Mouse (Mus musculus) megakaryocyte, embryonic 14.5 days (primary cell): ENCODE results near the gene Ddrgk1. TPM values are rescaled to one million over a fixed set of nuclear protein-coding genes. Genes with fewer than 3 reads are reported as not detected.

ENCODE experiments used
- H3K27me3 ChIP-seq: replicated peaks from 2 replicates; pipeline ENCODE3; 2012; ENCODE audit warnings: inconsistent platforms
- H3K36me3 ChIP-seq: replicated peaks from 2 replicates; pipeline ENCODE3; 2012; ENCODE audit warnings: low read length, inconsistent platforms, mixed read lengths
- H3K4me1 ChIP-seq: 2 replicates; pipeline ENCODE4 v1.6.1; 2012; ENCODE audit warnings: inconsistent platforms
- H3K4me3 ChIP-seq: replicated peaks from 2 replicates; pipeline ENCODE3; 2012; ENCODE audit warnings: moderate library complexity, mild to moderate bottlenecking, inconsistent platforms
- H3K9me3 ChIP-seq: 2 replicates; pipeline ENCODE4 v1.6.1; 2012; ENCODE audit warnings: inconsistent platforms
- FLI1 ChIP-seq: IDR thresholded peaks from 2 replicates; pipeline ENCODE4 v1.6.1; 2012; ENCODE audit warnings: low read length, inconsistent platforms, mixed read lengths
- GATA1 ChIP-seq: IDR thresholded peaks from 3 replicates; pipeline ENCODE4 v1.6.1; 2012; ENCODE audit warnings: mixed read lengths, low read length, inconsistent platforms, borderline replicate concordance
- polyA plus RNA-seq: library from polyadenylated mRNA; stranded (reverse); fragments of >175 nt; gene quantifications from 2 replicates; pipeline ENCODE4 v1.2.3, GENCODE M21; 2012; ENCODE audit warnings: low replicate concordance; ENCODE audit not compliant: insufficient read depth

Gene Ddrgk1
- polyA plus RNA-seq: 85.4 and 105 TPM in 2 replicates

DNA sequence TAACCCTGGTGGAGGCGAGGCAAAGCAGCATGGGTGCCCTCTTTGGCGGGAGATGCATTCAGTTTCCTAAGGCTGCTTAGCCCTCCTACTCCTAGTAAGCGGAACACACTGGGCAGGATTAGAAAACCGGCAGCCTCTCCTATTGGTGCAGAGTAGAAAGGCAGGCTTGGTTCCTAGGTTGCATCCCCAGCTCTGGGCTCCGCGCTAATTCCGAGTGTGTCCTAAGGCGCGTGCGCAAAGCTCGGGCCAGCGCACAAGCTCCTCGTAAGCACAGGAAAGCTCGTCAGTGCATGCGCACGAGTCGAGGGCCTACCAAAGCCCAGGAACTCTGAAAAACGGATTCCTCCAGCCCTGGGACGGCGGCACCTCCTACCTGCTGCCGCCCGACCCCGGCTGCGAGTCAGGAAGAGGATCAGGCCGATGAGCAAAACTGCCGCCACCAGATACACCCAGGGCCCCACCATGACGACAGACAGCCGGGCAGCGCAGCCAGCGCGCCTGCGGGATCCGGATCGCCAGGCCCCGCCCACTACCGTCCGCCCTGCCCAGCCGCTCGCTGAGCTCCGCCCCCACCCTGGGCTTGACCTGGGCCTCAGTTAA lies at the start of gene Ddrgk1:
Gene Ddrgk1 (minus strand): TSS at position 558 of the 600 bp plus-strand sequence.
- Histone ChIP-seq H3K36me3 (peaks cover 42% of the 10 kb centered on the region), H3K27me3 (no peaks in the 10 kb centered on the region), H3K4me1 (peaks cover 46% of the 10 kb centered on the region), H3K9me3 (no peaks in the 10 kb centered on the region), H3K4me3 (peak within 1 kb of the TSS; percentile 94)
- TF ChIP-seq GATA1: no peak
- no peak for TF ChIP-seq FLI1

DNA sequence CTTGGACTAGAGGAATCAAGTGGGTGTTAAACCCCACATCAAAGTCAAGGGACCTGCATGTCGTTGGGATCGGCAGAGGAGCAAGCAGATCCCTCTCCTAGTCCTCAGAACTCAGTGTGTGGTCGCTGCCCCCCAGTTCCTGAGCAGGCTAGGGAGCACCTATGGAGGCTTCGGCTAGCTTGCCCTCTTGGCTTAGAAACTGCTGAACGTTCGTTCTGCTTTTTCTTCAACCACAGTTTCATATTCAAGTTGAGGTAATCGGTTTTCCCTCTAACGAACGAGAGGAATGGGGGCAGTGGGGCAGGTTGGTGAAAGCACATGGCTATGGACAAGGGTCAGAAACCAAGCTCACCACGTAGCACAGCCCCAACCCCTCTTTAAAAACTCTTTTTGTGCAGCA lies 42.6 kb upstream of the Ddrgk1 start:
- Histone ChIP-seq H3K36me3 (peaks cover 40% of the 10 kb centered on the region), H3K9me3 (no peaks in the 10 kb centered on the region), H3K4me1 (peaks cover 24% of the 10 kb centered on the region), H3K4me3 (peak overlapping the region; percentile 82), H3K27me3 (peaks cover 2% of the 10 kb centered on the region)
- TF ChIP-seq GATA1 (no peak), FLI1 (no peak)

DNA sequence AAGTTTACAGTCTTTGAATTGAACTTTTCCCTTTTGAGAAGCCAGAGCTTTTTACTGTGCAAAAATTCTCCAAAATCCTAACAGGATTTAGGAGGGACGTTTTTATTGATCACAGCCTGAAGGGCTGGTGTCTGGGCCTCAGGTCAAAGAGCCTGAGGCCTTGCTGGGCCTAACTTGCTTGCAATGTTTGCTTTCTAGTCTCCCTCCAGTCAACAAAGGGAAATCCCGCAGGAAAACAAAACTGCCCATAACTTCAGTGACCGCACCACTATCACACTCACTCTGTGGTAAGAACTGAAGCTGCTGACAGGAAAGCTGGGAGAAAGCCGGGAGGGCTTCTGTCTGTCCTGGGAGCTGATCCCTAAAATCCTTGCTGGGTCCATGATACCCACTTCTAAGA lies 42.1 kb upstream of the Ddrgk1 start:
- Histone ChIP-seq H3K36me3 (peaks cover 35% of the 10 kb centered on the region), H3K4me3 (no peak overlapping the region), H3K9me3 (no peaks in the 10 kb centered on the region), H3K27me3 (peaks cover 2% of the 10 kb centered on the region), H3K4me1 (peaks cover 28% of the 10 kb centered on the region)
- TF ChIP-seq GATA1 (no peak), FLI1 (no peak)

DNA sequence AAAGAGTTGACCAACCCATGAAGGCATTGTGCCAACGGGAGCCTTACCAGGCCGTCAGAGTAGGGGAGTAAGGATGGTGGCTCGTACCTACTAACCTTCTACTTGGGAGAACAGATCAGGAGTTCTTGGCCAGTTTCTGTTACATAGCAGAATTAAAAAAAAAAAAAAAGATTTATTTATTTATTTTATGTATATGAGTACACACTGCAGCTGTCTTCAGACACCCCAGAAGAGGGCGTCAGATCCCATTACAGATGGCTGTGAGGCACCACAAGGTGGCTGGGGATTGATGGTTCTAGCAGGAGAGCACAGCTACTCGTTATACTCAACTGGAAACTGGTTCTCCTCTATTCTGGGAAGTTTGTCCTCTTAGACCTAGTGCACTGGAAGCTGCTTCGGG lies 40.7 kb upstream of the Ddrgk1 start:
- Histone ChIP-seq H3K9me3 (no peaks in the 10 kb centered on the region), H3K36me3 (peaks cover 21% of the 10 kb centered on the region), H3K27me3 (peaks cover 8% of the 10 kb centered on the region), H3K4me3 (no peak overlapping the region), H3K4me1 (peaks cover 32% of the 10 kb centered on the region)
- TF ChIP-seq GATA1 (no peak), FLI1 (no peak)

DNA sequence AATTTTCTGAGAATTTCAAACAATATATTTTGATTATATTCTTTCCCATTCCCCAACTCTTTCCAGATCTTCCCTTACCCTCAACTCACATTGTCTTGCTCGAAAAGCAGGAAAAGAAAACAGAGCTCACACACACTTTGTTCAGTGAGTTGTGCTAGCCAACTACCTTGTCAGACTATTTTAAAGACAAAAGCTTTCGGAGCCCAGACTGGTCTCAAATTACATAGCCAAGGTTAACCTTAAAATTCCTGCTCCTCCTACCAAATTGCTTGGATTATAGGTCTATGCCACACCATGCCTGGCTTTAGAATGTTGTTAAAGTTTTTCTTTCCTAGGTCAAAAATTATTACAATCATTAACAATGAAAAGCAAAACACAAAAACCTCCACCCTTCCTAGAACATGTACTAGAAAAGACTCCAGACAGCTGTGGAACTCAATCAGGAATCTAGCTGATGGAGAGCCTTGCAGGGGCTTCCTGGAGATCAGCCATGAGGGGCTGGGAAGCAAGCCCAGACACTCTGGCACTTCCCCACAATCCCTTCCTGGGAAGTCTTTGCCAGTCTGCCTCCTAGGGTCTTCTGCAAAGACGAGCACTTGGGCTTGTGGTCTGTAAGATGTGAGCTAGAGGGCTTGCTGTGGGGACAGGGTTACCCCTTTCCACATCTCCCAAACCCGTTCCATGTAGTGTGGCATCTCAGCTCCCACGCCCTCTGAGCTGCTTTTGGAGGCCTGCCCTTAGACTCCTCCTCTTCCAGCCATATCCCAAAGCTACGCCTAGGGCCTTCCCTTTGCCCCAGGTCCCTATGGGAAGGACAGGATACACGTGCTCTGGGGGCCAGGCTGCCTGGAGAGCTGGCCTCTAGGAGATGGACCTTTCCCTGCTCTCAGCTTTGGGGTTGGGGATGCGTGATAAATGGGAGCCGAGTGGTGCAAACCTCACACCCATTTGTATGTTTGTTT lies 39.9 kb upstream of the Ddrgk1 start:
- H3K4me1 ChIP-seq: peaks cover 31% of the 10 kb centered on the region
- H3K4me3 ChIP-seq: no peak overlapping the region
- H3K9me3 ChIP-seq: no peaks in the 10 kb centered on the region
- peaks cover 12% of the 10 kb centered on the region for H3K36me3 ChIP-seq
- TF ChIP-seq FLI1 (no peak), GATA1 (no peak)
- peaks cover 15% of the 10 kb centered on the region for H3K27me3 ChIP-seq

DNA sequence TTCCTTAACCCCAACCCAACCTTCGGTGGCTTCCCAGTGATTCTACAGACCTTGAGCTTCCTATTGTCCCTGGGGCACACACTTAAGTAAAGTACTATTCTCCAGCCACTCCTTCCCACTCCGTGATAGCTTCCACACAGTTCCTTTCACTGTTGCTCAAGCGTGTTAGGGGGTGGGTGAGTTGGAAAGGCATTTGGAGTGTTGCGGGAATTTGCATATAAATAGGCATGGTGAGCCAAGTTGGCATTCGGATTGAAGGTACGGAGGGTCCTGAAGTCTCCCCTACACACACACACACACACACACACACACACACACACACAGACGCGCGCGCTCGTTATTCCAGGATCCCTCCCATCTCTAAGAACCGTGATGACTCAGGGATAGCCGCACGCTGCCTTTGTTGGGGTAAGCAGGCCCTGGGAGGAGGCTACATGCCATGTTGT lies 33.4 kb upstream of the Ddrgk1 start:
- TF ChIP-seq GATA1 (no peak), FLI1 (no peak)
- H3K4me3 ChIP-seq: peak overlapping the region; percentile 91
- H3K9me3 ChIP-seq: no peaks in the 10 kb centered on the region
- H3K36me3 ChIP-seq: no peaks in the 10 kb centered on the region
- peaks cover 70% of the 10 kb centered on the region for H3K27me3 ChIP-seq
- H3K4me1 ChIP-seq: peaks cover 34% of the 10 kb centered on the region

DNA sequence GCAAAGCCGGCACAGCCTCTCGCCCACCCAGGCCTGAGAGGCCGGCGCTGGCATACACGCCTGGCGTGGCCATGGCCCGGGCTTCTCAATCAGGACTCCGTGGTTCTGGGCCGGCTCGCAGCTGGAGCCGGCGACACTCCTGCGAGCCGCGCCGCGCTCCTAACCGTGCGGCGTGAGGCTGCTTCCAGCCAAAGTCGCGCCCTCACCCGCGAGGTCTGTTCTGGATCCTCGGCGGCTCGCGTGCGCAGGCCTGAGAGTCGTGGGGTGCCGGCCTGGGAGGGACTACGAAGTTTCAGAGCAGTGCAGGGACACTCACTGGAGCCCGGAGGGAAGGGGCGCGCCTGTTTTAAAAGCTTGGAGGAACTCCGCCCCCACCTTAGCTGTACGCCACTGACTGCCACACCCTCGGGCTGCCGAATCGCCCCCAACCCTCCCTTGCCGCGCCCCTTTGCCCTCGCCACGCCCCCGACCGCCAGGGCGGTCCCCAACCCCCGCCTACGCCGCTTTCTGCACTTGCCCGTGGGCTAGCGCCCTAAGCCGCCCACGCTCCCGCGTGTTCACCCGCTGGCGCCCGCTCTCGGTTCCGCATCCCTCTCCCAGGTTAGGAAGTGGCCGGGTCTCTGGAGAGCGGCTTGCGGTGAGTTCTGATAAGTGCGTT lies 32.8 kb upstream of the Ddrgk1 start, which contains the start of gene Slc4a11:
Gene Slc4a11 (minus strand): TSS at position 367 of the 658 bp plus-strand sequence.
- H3K9me3 ChIP-seq: no peaks in the 10 kb centered on the region
- peaks cover 72% of the 10 kb centered on the region for H3K27me3 ChIP-seq
- no peaks in the 10 kb centered on the region for H3K36me3 ChIP-seq
- H3K4me1 ChIP-seq: peaks cover 34% of the 10 kb centered on the region
- TF ChIP-seq GATA1 (no peak), FLI1 (no peak)
- H3K4me3 ChIP-seq: peak within 1 kb of the TSS; percentile 91

DNA sequence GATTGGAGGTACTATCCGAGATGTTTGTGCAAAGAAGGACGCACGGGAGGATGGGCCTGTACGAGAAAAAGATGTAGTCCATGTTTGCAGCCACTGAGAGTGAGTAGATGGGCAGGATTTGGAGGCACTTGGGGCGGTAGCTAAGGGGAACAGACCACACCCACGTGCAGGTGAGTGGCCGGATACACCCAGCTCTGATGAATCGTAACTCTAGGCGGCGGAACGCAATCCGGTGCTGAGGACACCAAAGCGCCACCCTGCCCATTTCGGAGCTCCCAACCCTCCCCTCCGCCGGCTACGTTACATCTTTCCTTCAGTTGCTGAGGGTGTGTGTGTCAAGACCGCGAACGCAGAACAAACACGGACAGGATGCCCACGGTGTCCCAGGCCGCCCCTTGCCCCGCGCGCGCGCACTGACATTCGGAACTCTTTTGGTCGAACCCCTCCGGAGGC lies 32.3 kb upstream of the Ddrgk1 start:
- TF ChIP-seq GATA1: no peak
- Histone ChIP-seq H3K4me1 (peaks cover 29% of the 10 kb centered on the region), H3K27me3 (peaks cover 77% of the 10 kb centered on the region), H3K36me3 (no peaks in the 10 kb centered on the region), H3K9me3 (no peaks in the 10 kb centered on the region), H3K4me3 (peak overlapping the region; percentile 91)

DNA sequence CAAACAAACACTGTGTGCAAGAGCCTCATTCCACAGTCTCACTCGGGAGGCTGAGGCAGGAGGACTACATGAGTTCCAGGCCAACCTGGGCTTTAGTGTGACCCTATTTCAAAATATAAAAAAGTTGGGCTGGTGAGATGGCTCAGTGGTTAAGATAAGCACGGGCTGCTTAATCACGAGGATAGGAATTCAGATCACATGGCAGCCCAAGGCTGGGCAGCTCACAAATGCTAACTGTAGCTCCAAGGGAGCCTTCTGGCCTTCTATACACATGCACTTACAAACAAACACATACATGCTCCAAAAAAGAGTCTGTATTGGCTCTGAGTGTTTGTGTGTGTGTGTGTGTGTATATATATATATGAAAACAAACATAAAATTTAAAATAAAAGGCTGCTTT lies 29.1 kb upstream of the Ddrgk1 start:
- no peaks in the 10 kb centered on the region for H3K9me3 ChIP-seq
- H3K27me3 ChIP-seq: peaks cover 84% of the 10 kb centered on the region
- no peak for TF ChIP-seq FLI1
- no peak overlapping the region for H3K4me3 ChIP-seq
- peaks cover 24% of the 10 kb centered on the region for H3K4me1 ChIP-seq
- H3K36me3 ChIP-seq: no peaks in the 10 kb centered on the region
